Mouse (Mus musculus): ENCODE measurements around the gene B3gnt9.

GRCm38 (mm10) chr8:105303396-105303795, 48.4 kb upstream of the B3gnt9 start:
- TF ChIP-seq CTCF (IDR thresholded peaks at IDR 0.05; ENCODE audit: low read depth) (no peak), EP300 (IDR thresholded peaks at IDR 0.05; ENCODE audit: low read depth) (no peak)
